Mouse (Mus musculus) left cerebral cortex, adult 9 months (tissue): Measurements from ENCODE around the gene Trappc12.
"Not testable (repeated sequence)": the region's sequence is repeated elsewhere in the genome, so short reads cannot be mapped to it uniquely, and the experiment has no call there.

Experiments
- DNase-seq, 2 experiments: peaks; one replicate each; pipeline ENCODE4 v3.0.0; 2022; ENCODE audit warnings: low spot score in 2 of 2

Trappc12 gene

DNA sequence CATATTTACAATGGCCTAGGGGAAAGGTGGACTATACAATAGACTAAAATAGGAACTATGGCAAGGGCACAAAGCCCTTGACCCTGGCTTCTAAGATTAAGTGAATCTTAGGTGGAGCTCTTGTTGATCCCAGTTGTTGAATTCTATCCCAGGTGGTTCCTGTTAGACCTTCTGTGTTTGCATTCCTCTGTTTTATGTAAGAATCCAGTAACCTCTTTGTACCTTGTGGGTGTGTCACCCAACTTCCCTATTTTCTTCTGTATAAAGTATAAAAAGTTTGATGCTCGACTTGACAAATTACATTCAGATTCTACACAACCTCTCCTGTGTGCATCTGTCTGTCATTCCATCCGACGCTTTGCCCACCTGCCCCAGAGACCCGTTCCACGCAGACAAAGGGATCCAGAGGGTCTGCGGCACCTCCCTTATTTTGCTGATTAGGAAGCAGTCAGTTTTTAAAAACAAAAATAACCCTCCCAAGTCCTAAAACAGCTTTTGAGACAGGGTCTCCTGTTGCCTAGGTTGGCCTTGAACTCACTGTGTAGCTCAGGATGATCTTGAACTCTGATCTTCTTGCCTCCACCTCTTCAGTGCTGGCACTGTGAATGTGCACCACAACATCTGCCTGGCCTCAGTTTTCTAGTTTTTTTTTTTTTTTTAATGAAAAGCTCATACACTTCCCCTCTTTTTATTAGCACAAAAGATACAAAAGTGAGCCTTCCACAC is 16.6 kb downstream of the Trappc12 start:
- not testable (repeated sequence) for DNase-seq

DNA sequence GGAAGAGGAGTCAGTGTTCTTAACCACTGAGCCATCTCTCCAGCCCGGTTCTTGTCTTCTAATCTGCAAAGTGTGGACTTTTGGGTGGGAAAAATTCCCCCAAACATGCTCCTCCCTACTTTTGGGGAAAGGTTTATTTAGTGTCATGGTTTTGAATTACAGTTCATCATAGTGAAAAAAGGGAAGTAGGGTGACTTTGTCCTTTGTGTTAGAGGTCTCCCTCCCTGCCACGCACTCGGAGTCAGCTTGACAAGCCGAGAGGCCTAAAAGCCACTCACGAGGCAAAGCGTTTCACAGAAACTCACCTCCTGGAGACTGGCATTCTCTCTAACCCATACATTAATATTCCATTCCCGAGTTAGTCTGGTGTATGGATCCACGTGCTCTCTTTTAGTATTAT is 17.6 kb downstream of the Trappc12 start:
- DNase-seq, result no peak

DNA sequence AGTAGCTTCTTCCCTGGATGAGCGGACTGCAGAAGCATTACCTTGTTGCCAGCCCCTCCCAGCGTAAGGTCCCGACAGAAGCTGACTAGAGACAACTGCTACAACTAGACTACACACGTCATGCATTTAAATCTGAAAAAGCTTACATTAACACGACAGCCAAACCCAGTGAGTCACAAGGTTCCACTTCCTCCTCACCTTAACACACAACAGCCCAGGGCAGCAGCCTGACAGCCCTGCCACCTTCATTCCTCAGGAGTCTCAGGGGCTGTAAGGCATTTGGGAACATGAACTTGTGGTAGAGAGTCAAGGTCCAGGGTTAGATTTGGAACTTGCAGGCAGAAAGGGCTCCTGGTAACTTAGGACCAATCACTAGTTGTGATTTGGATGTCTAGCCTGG is 23.2 kb downstream of the Trappc12 start:
- no peak for DNase-seq

DNA sequence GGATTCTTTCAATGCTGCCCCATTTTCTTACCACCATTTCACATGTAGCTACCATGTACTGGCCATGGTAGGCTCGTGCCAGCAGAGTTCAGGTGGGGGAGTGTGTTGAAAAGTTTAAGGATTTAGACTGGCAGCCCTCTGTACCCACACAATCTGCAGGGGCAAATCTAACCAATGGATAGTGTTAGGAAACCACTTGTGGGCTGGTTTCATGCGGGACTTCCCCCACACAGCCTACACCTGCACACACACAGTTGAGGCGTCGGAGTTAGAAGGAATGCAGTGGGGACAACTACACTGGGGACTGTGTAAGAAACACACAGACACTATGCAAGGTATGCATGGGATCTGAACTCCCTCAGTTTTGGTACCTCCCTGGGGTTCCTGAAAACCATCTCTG is 24.1 kb downstream of the Trappc12 start:
- DNase-seq, result no peak

DNA sequence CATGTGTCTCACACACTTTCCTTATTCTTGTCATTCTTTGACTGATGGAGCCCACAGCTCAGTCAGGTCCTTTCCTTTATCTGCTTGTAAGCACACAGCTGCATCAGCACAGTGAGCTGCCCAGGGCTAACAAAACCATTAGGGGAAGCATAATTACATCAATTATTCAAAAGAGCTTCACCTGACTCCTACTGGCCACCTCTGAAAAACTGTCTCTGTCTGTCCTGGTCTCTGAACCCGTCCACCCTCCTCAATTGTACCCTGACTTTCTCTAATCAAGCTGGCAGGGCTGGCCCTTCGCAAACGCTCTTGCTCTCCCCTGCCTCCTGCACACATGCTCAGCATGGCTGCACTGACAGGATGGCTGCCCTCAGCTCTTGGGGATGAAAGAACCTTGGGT is 25.9 kb downstream of the Trappc12 start:
- DNase-seq, result no peak

DNA sequence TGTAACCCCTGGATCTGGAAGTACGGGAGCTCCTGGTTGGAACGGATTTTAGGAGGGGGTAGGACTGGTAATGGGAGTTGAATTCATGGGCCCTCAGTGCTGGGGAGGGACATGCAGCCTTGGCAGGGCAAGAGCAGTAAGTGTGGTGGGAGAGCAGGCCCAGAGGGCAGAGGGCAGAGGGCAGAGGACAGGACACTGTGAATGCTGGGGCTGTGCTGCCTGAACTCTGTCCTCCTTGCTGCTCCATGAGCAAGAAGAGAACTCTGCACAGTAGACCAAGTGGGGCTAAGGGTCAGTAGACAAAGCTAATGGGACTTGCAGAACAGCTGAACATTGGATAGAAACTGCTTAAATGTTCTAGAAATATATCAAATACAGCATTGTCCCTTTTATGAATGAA is 32.2 kb downstream of the Trappc12 start:
- no peak for DNase-seq

DNA sequence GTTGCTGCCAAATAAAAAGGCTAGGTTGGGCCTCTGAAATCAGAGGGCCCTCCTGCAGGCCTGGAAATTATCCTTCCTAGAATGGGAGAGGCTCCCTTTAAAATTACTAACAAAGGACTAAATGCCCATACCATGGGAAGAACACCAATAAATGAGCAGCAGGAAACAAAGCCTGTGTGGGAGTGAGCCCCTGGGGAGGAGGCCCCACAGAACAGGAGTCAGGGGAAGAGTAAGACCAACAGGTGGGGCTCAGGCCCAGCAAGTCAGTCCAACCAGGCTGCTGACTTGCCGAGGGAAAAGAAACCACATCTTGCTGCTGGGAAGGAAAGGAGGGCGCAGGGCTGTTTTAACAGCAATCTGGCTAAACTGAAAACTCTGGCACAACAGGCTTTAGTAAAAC is 33.2 kb downstream of the Trappc12 start:
- no peak for DNase-seq

DNA sequence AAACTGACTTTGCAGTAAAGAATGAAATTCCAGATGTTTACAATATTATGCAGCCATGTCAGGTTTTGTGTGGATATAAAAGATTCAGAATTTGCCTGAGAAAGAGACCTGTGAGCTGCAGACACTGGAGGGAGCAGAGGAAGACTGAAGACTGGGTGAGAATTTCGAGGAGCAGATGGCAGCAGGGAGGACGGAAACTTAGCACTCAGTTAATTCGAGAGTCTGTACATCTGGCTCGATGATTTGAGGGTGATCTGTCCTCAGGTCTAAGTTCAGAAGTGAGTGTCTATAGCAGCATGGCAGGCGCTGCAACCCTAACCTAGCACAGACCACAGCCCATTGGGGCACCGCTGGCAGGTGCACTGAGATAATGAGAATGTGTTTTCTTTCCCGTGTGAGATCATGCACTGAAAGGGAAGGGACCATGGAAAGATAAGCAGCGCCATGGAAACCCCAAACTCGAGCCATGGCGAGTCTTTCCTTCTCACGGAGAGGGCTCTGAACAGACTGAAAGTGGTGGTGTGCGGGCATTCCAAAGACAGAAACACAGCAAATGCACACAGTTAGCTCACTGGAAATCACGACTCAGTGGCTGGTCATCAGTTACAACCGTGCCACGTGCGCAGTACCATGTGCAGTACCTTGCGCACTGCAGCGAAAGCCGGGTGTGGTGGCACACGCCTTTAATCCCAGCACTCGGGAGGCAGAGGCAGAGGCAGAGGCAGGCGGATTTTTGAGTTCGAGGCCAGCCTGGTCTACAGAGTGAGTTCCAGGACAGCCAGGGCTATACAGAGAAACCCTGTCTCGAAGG is 35.2 kb downstream of the Trappc12 start:
- DNase-seq, result no peak

DNA sequence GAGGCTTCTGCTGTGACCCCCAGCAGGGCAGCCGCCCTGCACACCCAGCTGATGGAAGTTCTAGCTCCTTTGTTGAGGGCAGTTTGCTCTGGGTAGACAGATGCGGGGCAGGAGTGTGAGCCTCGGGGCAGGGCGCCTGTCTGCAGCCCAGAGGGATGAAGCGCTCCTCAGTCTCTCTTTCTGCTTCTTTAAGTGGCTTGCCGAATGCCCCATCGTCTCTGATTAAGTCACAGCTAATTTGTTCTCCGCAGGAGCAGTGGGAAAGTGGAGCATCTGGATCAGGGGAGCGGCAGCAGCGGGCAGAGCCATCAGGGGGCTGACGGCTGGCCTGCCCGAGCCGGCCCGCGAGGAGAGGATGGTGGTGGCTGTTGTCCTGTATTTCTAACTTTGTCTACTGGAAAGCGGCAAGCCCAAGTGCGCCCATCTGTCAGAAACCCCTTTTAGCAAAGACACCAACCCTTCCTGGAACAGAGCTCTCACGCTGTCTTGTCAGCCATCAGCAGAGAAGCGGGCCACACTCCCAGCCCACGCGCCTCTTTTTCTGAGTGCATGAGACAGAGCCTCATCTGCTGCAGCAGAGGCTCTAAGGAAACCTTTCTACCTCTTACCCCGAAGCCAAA is 39.6 kb downstream of the Trappc12 start:
- peak; percentile 86 to 89 for DNase-seq

DNA sequence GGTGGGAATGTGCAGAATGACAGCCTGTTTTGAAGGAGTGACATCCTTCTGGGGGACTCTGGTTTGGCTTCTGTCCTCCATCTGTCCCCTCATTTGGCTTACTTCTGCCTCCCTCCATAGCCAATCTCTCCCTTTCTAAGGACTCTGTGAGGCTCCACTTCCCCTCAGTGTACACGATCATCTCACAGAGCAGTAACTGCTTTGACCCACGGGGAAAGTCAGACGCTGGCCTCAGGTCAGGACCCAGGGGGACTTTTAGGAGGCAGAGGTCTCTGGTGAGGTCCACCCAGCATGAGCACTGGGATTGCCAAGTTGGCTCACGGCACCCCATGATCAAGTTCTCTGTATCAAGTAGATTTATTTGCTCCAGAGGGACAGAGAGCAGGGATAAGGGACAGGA is 42.1 kb downstream of the Trappc12 start:
- no peak for DNase-seq

DNA sequence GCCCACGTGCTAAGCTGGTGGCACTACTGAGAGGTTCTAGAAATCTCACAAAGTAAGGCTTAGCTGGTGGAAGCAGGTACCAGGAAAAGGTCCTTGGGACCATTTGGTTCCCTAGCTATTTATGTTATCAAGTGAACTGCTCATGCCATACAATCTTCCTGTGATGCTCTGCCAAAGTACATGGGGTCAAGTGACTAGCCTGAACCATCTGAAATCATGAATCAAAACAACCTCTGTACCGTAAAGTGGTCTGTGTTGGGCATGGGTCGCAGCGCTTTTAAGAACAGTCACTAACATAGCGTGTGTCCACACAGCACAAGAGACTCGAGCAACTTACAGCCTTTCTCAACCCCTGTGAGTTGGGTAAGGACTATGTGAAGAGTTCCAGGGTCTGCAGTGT is 45.1 kb downstream of the Trappc12 start:
- no peak for DNase-seq

DNA sequence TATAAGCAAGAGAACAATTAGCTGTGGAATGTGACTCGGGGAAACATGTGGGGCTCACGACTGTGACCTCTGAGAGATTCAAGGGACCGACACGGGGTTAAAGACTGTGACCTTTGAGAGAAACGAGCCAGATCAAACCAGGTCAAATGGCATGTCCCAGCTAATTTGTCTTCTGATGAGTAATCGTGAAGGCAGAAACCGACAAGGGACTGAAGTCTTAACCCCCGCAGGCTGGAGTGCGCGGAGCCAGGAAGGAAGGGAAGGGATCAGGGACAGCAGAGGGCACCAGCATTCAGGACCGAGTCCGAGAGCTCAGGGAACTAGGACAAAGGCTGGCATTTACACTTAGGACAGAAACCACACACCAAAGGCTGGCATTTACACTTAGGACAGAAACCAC is 45.9 kb downstream of the Trappc12 start:
- no peak for DNase-seq

DNA sequence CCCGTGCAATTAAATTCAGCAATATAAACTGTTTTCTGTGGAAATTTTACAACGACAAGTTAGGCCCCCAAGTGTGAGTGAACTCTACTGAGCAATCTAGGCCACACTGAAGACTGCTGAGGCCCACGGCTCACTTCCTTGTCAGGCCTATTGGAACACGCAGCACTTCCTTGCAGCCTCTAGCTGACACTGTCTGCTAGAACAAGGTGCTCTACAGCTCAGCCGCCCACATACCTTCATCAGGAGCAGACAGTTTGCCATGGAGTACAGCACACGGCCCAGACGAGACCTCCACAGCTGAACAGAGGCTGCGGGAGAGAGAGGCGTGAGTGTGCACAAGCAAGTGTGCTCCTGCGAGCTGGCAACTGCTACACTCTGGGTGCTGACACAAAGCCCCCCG is 49.0 kb downstream of the Trappc12 start:
- DNase-seq, result peak; percentile 59 to 68

DNA sequence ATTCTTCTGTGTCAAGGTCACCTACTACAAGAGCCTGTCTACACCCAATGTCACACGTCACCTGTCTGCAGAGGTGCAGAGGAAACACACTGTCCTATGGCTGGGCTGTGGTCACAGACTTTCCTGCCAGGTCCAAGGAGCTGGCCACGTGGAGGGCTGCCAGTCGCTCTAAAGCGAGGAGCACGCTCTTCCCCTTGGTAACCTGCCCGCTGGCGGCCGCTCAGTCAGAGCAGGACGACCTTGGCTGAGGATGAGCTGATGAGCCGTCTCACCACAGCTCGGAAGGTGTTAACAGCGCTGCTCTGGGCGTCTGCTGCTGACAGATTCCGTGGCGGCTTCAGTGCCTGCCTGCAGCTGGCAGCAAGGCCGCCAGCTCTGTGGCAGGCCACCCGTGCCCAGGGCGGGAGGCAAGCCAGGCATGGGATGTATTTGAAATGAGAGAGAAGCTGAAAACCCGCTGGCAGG is 49.7 kb downstream of the Trappc12 start:
- DNase-seq, result peak in 1 of 2 experiments; percentile 73

DNA sequence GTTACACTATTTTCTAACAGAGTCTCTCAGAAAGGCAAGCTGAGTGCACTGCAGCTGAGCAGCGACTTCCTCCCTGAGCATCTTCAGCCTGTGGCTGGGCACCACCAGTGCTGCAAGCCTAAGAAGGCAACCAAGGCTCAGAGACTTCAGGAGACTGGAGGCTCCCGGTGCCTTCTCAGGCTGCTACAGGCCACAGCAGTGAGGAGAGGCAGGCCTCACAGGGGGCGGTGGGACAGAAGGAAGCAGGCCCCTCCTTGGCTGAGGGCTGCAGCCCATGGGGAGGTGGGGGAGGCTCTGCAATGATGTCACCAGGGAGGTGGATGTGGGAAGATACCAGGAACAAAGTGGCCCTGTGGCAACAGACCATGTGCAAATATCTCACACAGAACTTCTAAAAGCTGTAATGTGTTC is 50.2 kb downstream of the Trappc12 start:
- no peak for DNase-seq

DNA sequence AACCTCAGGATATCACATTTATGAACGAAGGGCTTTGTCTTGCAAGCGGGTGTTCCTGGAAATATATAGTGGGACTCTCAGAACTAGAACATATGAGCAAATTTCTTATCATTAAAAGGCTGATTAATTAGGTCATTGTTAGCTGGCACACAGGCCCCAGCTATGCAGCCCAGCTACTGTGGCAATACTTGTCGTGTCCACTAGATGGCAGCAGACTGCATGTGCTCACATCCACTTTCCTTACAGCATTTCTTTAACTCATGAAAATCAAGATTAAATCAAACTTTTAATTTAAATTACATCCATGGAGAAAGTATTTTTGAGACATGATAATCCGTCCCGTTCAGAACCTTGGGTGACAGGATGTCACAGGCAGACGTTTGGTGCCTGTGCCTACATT is 50.6 kb downstream of the Trappc12 start:
- DNase-seq, result peak in 1 of 2 experiments; percentile 89

DNA sequence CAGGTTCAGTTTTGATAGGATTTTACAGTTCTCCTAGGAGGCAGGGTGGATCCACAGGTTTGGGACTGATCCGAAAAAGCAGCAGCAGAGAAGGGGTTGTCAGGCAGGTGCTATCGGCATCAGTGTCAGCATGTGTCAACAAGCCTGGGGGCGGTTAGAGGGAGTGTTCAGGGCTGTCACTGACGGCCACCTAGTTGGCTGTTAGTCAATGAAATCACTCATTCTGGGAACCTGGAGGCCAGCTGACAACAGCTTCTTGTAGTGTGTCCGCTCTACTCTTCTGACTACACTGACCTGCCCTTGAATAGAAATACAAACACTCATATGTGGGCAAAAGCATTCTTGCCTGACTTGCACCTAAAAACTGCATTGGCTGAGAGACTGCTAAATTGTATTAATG is 51.2 kb downstream of the Trappc12 start:
- DNase-seq, result no peak

DNA sequence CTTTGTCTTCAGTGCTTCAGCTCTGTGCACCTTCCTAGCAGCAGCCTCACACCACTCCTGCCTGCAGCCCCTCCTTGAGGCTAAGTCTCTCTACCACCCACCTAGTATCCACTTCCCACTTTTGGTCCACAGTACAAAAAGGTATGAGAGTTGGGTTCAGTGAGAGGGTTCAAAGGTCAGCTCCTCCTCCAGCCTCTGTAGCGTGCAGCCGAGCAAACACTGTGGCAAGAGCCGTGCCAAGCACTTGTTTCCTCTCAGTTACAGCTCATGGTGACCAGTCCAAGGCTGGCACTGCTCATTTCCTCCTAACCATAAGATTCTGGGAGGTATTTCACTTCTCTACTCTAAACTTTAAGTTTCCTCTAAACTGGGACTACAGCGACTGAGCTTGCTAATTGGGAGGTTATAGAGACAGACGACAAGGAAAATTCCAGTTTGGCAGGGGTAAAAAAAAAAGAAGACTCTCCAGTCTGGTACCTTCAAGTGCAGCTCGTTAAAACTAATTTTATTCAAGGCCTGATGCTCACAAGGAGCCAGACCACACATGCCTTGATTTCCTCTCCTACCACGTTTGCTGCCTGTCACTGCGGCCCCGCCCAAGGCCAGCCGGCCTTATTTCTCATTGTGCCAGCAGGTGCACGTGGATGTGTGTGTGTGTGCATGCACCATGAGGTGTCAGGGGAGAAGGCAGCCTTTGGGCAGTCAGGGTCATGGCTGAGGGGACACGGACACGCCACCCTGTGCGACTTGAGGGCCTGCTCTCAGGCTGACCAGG is 52.3 kb downstream of the Trappc12 start:
- DNase-seq, result no peak

DNA sequence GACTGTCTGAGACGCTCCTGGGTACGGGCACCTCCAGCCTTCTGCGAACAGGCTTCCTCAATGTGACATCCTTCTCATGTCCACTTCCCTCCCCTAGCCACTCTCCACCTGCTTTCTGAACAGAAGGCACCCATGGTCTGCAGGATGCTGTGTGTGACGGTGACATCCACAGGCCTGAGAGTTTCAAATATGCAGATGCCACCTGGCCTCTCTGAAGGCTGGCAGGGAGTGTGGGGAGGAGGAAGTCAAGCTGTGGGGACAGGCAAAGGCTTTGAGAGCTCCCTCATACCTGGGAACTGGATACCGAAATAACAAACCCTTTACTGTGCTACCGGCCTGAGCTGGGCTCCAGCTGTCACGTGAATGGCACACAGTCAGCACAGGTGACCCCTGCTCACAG is 55.5 kb downstream of the Trappc12 start:
- no peak for DNase-seq

DNA sequence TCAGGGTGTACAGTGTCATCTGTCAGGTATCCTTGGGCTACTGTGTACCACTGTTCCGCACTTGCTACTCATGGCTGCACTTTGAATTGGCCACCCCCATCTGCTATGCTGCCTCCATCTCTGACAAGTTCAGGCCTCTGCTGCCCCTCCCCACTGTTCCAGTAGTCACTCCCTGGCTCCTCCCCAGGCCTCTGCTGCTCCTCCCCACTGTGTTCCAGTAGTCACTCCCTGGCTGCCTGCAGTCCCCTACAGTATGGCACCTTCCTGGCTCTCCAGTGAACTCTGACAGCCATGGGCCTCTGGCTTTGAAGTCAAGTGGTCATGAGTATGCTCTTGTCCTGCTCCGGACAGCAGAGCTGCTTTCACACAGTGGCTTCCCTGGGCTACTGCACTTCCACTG is 56.0 kb downstream of the Trappc12 start:
- no peak for DNase-seq

DNA sequence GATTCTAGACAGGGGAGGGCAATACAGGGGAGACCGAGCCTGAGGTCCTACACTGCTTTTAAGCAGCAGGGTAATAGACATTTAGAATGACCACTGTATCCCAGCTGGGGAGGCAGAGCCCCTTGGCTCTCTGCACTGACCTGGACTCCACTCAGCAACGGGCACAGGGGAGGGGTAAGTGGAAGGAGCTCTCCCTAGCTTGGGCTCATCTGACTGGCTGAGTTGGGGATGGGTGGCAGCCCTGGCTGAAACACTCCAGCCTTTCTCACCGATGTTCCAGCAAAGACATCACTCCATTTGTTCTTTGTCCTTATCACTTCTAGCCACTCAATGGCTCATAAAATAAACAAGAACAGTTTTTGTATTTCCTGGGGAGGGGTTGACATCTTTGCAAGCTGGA is 56.5 kb downstream of the Trappc12 start:
- DNase-seq, result no peak

DNA sequence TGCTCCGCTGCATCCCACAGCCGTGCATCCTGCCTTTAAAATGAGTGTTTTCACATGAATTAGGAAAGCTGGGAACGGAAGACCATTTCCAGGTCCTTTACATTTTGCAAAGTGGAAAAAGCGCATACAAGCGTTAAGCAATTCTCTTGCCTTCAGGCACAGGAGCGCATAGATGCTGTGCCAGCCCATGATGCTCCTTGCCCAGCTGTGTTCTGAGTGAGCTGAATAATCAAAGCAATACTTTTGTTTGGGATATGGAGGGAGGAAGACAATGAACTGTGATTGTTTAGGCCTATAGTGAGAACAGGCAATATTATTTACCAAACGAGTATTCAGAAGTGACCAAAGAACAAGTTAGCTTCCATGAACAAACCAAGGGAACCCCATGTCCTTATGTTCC is 59.5 kb downstream of the Trappc12 start:
- DNase-seq, result no peak
